Mouse (Mus musculus): ENCODE measurements at regions not wholly inside any gene's neighbourhood (a gene's known extent, or its start where the extent isn't known, plus 50 kb on each side); places are given as distances from the start of the nearest gene placed in this dataset.

DNA sequence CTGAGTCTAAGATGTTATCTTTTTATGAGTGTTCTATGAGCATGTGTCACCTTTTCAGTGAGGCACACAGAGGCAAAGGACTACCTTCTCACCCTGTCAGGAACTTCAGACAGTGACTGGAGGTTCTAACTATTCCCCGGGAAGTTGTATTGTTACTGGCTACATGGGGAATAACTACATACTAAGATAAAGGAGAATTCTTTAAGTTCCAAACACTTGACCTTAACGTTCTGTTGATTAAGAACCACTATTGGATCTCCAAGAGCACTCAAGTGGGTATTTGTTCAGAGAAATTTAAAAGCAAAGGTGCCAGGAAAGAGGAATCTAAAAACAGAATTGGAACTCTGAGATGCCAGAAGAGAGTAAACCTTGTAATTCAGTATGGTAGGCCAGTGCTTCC, 139.5 kb upstream of the Nrp1 start:
- DNase-seq (ENCODE audit: low spot score) (no peak), ATAC-seq (replicated peaks; ENCODE audit: insufficient number of reproducible peaks, low FRiP score, low TSS enrichment, low read depth) (no peak)
- Histone ChIP-seq H3K4me2 (ENCODE audit: low read depth, low read length) (no peak overlapping the region), H3K27ac (replicated peaks; ENCODE audit: low read depth, low read length) (no peak overlapping the region), H3K4me1 (ENCODE audit: control insufficient read depth, insufficient read depth, low read length) (no peaks in the 10 kb centered on the region), H3K36me3 (replicated peaks; ENCODE audit: control insufficient read depth, insufficient read depth, low read depth, low read length) (no peaks in the 10 kb centered on the region), H3K27me3 (ENCODE audit: control insufficient read depth, insufficient read depth, low read length) (no peaks in the 10 kb centered on the region), H3K9ac (replicated peaks; ENCODE audit: low read length) (no peak overlapping the region), H3K4me3 (ENCODE audit: low read depth, low read length) (no peak overlapping the region), H3K9me3 (replicated peaks; ENCODE audit: control insufficient read depth, low read length) (no peaks in the 10 kb centered on the region)
- 79% methylated on average over 2 of the region's 2 CpGs for WGBS

DNA sequence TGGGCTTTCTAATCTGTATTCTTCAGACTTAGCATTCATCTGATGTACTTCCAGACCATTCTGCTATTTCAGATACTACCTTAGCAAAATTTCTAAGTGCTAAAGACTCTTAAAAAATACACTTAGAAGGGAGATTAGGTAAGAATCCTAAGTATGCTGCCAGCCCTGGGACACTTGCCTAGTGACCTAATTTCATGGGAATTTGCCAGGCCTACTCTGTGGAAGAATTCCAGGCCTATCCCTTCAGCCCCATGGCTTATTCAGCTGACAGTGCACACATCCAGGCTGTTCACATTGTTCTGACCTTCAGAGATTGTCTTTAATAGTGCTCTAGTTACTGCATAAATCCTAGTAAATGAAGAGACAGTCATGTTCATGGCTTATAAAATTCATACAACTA, 138.9 kb upstream of the Nrp1 start:
- H3K4me1 ChIP-seq (ENCODE audit: control insufficient read depth, insufficient read depth, low read length) = no peaks in the 10 kb centered on the region
- no peak overlapping the region for H3K9ac ChIP-seq (replicated peaks; ENCODE audit: low read length)
- H3K36me3 ChIP-seq (replicated peaks; ENCODE audit: control insufficient read depth, insufficient read depth, low read depth, low read length) = no peaks in the 10 kb centered on the region
- no peaks in the 10 kb centered on the region for H3K9me3 ChIP-seq (replicated peaks; ENCODE audit: control insufficient read depth, low read length)
- DNase-seq (ENCODE audit: low spot score) = no peak
- no peak overlapping the region for H3K4me3 ChIP-seq (ENCODE audit: low read depth, low read length)
- H3K27ac ChIP-seq (replicated peaks; ENCODE audit: low read depth, low read length) = no peak overlapping the region
- H3K4me2 ChIP-seq (ENCODE audit: low read depth, low read length) = no peak overlapping the region
- H3K27me3 ChIP-seq (ENCODE audit: control insufficient read depth, insufficient read depth, low read length) = no peaks in the 10 kb centered on the region
- no peak for ATAC-seq (replicated peaks; ENCODE audit: insufficient number of reproducible peaks, low FRiP score, low TSS enrichment, low read depth)

DNA sequence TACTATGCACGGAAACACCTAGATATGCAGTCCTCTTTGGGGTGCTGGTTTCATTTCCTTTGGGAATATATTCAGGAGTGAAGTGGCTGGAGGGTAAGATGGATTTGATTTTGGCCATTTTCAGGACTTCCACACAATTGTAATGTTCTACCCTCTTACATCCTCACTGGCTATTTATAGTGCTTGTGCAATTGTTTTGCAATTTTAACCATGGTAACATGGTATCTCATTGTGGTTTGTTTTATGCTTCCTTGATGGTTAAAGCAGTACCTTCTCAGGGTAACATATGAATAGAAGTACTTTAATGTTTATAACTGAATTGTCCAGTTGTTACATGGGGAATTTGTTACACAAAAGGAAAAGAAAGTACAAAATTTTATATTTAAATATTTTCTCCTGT, 135.3 kb upstream of the Nrp1 start:
- no peak overlapping the region for H3K4me2 ChIP-seq (ENCODE audit: low read depth, low read length)
- no peak overlapping the region for H3K9ac ChIP-seq (replicated peaks; ENCODE audit: low read length)
- H3K27me3 ChIP-seq (ENCODE audit: control insufficient read depth, insufficient read depth, low read length) = no peaks in the 10 kb centered on the region
- H3K27ac ChIP-seq (replicated peaks; ENCODE audit: low read depth, low read length) = no peak overlapping the region
- no peak for DNase-seq (ENCODE audit: low spot score)
- no peaks in the 10 kb centered on the region for H3K36me3 ChIP-seq (replicated peaks; ENCODE audit: control insufficient read depth, insufficient read depth, low read depth, low read length)
- H3K4me3 ChIP-seq (ENCODE audit: low read depth, low read length) = no peak overlapping the region
- H3K9me3 ChIP-seq (replicated peaks; ENCODE audit: control insufficient read depth, low read length) = no peaks in the 10 kb centered on the region
- H3K4me1 ChIP-seq (ENCODE audit: control insufficient read depth, insufficient read depth, low read length) = no peaks in the 10 kb centered on the region
- 83% methylated on average over 1 of the region's 1 CpGs for WGBS
- ATAC-seq (replicated peaks; ENCODE audit: insufficient number of reproducible peaks, low FRiP score, low TSS enrichment, low read depth) = no peak

DNA sequence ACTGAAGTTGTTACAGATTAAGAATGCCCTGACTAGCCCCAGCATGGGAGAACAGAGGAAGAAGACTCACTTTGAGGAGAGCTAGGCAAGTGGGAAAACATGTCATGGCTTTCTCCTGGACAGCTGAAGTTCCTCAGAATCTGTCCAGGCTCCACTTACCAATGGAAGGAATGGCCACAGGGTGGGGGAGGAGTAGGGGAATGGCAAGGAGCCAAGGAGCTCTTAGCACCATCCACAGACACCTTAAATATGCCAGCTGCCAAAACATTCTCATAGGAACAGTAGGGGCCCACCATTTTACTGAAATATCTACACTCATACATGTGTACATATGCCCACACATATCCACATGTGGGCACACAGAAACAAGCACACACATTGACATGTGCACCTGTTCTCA, 134.9 kb upstream of the Nrp1 start:
- Histone ChIP-seq H3K9ac (replicated peaks; ENCODE audit: low read length) (no peak overlapping the region), H3K27me3 (ENCODE audit: control insufficient read depth, insufficient read depth, low read length) (no peaks in the 10 kb centered on the region), H3K4me2 (ENCODE audit: low read depth, low read length) (no peak overlapping the region), H3K27ac (replicated peaks; ENCODE audit: low read depth, low read length) (no peak overlapping the region), H3K4me1 (ENCODE audit: control insufficient read depth, insufficient read depth, low read length) (no peaks in the 10 kb centered on the region), H3K4me3 (ENCODE audit: low read depth, low read length) (no peak overlapping the region), H3K36me3 (replicated peaks; ENCODE audit: control insufficient read depth, insufficient read depth, low read depth, low read length) (no peaks in the 10 kb centered on the region), H3K9me3 (replicated peaks; ENCODE audit: control insufficient read depth, low read length) (no peaks in the 10 kb centered on the region)
- DNase-seq (ENCODE audit: low spot score) (no peak), ATAC-seq (replicated peaks; ENCODE audit: insufficient number of reproducible peaks, low FRiP score, low TSS enrichment, low read depth) (no peak)

DNA sequence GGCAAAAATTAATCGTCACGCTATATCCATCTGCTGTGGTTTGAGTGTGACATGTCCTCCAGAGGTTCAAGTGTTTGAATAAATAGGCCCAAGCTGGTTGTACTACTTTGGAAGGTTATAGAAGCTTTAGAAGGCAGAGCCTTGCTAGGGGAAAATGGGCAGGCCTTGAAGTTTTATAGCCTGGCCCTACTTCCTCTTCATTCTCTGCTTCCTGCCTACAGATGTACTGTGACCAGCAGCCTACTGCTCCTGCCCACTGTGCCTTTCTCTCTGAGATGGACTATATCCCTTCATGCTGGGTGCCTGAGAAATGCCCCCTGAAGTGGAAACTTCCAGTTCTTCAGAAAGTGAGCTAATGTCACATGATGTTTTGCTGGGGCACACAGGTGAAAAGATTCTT, 133.3 kb upstream of the Nrp1 start:
- no peaks in the 10 kb centered on the region for H3K27me3 ChIP-seq (ENCODE audit: control insufficient read depth, insufficient read depth, low read length)
- ATAC-seq (replicated peaks; ENCODE audit: insufficient number of reproducible peaks, low FRiP score, low TSS enrichment, low read depth) = no peak
- WGBS = 96% methylated on average over 2 of the region's 2 CpGs

DNA sequence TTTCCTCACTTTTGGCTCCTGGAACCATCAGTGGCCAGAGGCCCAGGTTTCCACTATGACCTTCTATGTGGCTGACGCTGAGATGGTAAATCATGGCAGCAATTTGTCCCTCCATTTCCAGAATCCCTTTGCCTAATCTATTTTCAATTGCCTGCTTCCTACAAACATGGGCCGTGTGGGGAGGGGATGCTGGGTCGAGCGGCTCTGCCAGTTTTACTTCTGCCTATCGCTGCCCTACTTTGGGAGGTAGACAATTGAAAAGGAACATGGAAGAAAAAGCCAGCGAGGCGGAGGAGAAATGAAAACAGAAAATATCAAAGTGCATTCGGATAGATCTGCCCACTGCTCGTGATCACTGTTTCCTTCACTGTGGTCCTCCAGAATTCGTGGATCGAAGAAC, 123.3 kb upstream of the Nrp1 start:
- 84% methylated on average over 11 of the region's 11 CpGs for WGBS
- H3K9me3 ChIP-seq (replicated peaks; ENCODE audit: control insufficient read depth, low read length) = no peaks in the 10 kb centered on the region
- H3K4me3 ChIP-seq (ENCODE audit: low read depth, low read length) = no peak overlapping the region
- no peaks in the 10 kb centered on the region for H3K4me1 ChIP-seq (ENCODE audit: control insufficient read depth, insufficient read depth, low read length)
- H3K36me3 ChIP-seq (replicated peaks; ENCODE audit: control insufficient read depth, insufficient read depth, low read depth, low read length) = no peaks in the 10 kb centered on the region
- no peak for ATAC-seq (replicated peaks; ENCODE audit: insufficient number of reproducible peaks, low FRiP score, low TSS enrichment, low read depth)
- DNase-seq (ENCODE audit: low spot score) = no peak
- H3K27me3 ChIP-seq (ENCODE audit: control insufficient read depth, insufficient read depth, low read length) = no peaks in the 10 kb centered on the region
- H3K27ac ChIP-seq (replicated peaks; ENCODE audit: low read depth, low read length) = no peak overlapping the region
- no peak overlapping the region for H3K4me2 ChIP-seq (ENCODE audit: low read depth, low read length)
- H3K9ac ChIP-seq (replicated peaks; ENCODE audit: low read length) = no peak overlapping the region

More for the DNA sequence above, 133.3 kb upstream of the Nrp1 start:
- H3K9ac ChIP-seq (replicated peaks; ENCODE audit: low read length) = no peak overlapping the region
- H3K9me3 ChIP-seq (replicated peaks; ENCODE audit: control insufficient read depth, low read length) = no peaks in the 10 kb centered on the region
- no peak overlapping the region for H3K4me3 ChIP-seq (ENCODE audit: low read depth, low read length)
- H3K4me2 ChIP-seq (ENCODE audit: low read depth, low read length) = no peak overlapping the region
- no peak for DNase-seq (ENCODE audit: low spot score)
- no peak overlapping the region for H3K27ac ChIP-seq (replicated peaks; ENCODE audit: low read depth, low read length)
- H3K36me3 ChIP-seq (replicated peaks; ENCODE audit: control insufficient read depth, insufficient read depth, low read depth, low read length) = no peaks in the 10 kb centered on the region
- no peaks in the 10 kb centered on the region for H3K4me1 ChIP-seq (ENCODE audit: control insufficient read depth, insufficient read depth, low read length)

DNA sequence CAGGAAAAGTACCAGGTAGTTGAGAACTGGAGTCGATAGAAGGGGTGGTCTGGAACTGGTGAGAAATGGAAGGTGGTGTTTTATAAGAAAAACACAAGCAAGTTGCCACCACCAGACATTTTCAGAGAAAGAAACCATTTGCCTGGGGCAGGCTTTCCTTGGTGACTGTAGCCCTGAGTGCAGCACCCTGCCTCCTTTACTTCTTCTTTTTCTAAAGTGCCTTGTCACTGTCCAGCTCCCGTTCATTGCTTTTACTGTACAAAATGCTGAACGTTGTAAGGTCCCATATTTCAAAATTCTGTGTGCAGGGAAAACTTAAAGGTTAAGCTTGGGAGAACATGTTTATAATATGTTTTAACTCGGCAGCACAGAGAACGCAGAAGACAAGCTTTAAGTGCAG, 122.9 kb upstream of the Nrp1 start:
- DNase-seq (ENCODE audit: low spot score) (no peak), ATAC-seq (replicated peaks; ENCODE audit: insufficient number of reproducible peaks, low FRiP score, low TSS enrichment, low read depth) (no peak)
- 83% methylated on average over 5 of the region's 5 CpGs for WGBS
- no peaks in the 10 kb centered on the region for H3K36me3 ChIP-seq (replicated peaks; ENCODE audit: control insufficient read depth, insufficient read depth, low read depth, low read length)
- no peak overlapping the region for H3K4me3 ChIP-seq (ENCODE audit: low read depth, low read length)
- H3K4me2 ChIP-seq (ENCODE audit: low read depth, low read length) = no peak overlapping the region
- no peaks in the 10 kb centered on the region for H3K27me3 ChIP-seq (ENCODE audit: control insufficient read depth, insufficient read depth, low read length)
- no peak overlapping the region for H3K27ac ChIP-seq (replicated peaks; ENCODE audit: low read depth, low read length)
- H3K4me1 ChIP-seq (ENCODE audit: control insufficient read depth, insufficient read depth, low read length) = no peaks in the 10 kb centered on the region
- no peaks in the 10 kb centered on the region for H3K9me3 ChIP-seq (replicated peaks; ENCODE audit: control insufficient read depth, low read length)
- H3K9ac ChIP-seq (replicated peaks; ENCODE audit: low read length) = no peak overlapping the region

DNA sequence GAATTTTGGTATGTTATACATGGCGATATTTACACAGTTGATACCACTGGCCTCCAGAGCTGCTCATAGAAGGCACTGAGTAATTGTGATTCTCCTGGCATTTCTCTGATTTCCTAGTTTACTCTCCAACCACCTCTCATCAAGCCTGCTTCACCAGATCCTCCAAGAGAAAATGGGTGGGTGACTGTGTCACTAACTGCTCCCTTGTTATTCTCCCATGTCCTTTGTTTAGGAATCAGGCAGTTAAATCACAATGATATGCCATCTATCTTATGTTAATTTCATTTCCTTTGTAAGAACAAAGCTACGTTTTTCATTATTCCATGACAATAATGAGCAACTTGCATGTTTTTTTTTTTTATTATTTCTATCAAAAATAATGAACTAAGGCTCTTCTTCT, 122.3 kb upstream of the Nrp1 start:
- H3K4me2 ChIP-seq (ENCODE audit: low read depth, low read length) = no peak overlapping the region
- no peaks in the 10 kb centered on the region for H3K9me3 ChIP-seq (replicated peaks; ENCODE audit: control insufficient read depth, low read length)
- no peaks in the 10 kb centered on the region for H3K27me3 ChIP-seq (ENCODE audit: control insufficient read depth, insufficient read depth, low read length)
- WGBS = 86% methylated on average over 2 of the region's 2 CpGs
- H3K4me3 ChIP-seq (ENCODE audit: low read depth, low read length) = no peak overlapping the region
- ATAC-seq (replicated peaks; ENCODE audit: insufficient number of reproducible peaks, low FRiP score, low TSS enrichment, low read depth) (no peak), DNase-seq (ENCODE audit: low spot score) (no peak)
- no peaks in the 10 kb centered on the region for H3K4me1 ChIP-seq (ENCODE audit: control insufficient read depth, insufficient read depth, low read length)
- H3K27ac ChIP-seq (replicated peaks; ENCODE audit: low read depth, low read length) = no peak overlapping the region
- no peak overlapping the region for H3K9ac ChIP-seq (replicated peaks; ENCODE audit: low read length)
- H3K36me3 ChIP-seq (replicated peaks; ENCODE audit: control insufficient read depth, insufficient read depth, low read depth, low read length) = no peaks in the 10 kb centered on the region

DNA sequence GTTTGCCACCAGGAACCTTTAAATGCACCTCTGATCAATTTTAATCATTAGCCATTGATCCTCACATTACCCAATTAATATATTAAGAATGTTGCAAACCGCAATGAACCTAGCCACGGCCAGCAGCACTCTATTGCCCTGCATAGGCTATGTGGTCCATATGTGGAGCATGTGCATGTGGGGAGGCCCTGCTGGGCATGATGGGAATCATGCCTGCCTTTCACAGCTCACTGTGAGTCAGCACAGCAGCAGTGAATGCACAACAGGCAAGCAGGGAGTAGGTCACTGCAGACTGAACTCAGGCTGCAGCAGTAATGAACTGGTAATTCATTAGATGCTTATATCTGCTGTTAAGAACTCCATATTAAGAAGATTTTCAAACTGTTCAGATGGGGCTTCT, 119.5 kb upstream of the Nrp1 start:
- no peaks in the 10 kb centered on the region for H3K4me1 ChIP-seq (ENCODE audit: control insufficient read depth, insufficient read depth, low read length)

More for the DNA sequence above, 119.5 kb upstream of the Nrp1 start:
- H3K27me3 ChIP-seq (ENCODE audit: control insufficient read depth, insufficient read depth, low read length) = no peaks in the 10 kb centered on the region
- no peak overlapping the region for H3K9ac ChIP-seq (replicated peaks; ENCODE audit: low read length)
- ATAC-seq (replicated peaks; ENCODE audit: insufficient number of reproducible peaks, low FRiP score, low TSS enrichment, low read depth) (no peak), DNase-seq (ENCODE audit: low spot score) (no peak)
- 85% methylated on average over 2 of the region's 2 CpGs for WGBS
- H3K4me2 ChIP-seq (ENCODE audit: low read depth, low read length) = no peak overlapping the region
- no peak overlapping the region for H3K4me3 ChIP-seq (ENCODE audit: low read depth, low read length)
- H3K36me3 ChIP-seq (replicated peaks; ENCODE audit: control insufficient read depth, insufficient read depth, low read depth, low read length) = no peaks in the 10 kb centered on the region
- H3K9me3 ChIP-seq (replicated peaks; ENCODE audit: control insufficient read depth, low read length) = no peaks in the 10 kb centered on the region
- H3K27ac ChIP-seq (replicated peaks; ENCODE audit: low read depth, low read length) = no peak overlapping the region
